Mouse (Mus musculus): ENCODE measurements around the gene Rasgef1a.

DNA sequence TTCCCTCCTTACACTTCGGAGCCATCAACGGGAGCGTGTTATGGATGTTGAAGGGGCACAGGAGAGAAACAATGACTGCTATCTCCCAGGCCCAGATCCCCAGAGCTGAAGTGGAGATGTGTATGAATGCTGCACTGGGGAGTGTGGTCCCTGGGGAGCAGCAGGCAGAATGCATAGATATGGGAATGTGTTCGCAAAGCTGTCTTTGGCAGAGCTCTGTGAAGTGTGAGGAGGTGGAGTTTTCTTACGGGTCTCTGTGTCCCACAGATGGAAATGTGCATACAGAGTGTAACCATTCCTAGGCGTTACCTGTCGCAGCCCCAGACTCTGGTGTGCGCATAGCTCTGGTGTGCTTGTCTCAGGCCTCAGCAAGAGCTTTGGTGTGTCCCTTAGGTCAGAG, 65.5 kb downstream of the Rasgef1a start:
- no peak for TF ChIP-seq GATA1 (IDR thresholded peaks at IDR 0.05; ENCODE audit: borderline replicate concordance, low read length)
- TF ChIP-seq FLI1 (IDR thresholded peaks at IDR 0.05; ENCODE audit: low read length), result no peak
